Mouse (Mus musculus): ENCODE data around the gene Gm9376.

DNA sequence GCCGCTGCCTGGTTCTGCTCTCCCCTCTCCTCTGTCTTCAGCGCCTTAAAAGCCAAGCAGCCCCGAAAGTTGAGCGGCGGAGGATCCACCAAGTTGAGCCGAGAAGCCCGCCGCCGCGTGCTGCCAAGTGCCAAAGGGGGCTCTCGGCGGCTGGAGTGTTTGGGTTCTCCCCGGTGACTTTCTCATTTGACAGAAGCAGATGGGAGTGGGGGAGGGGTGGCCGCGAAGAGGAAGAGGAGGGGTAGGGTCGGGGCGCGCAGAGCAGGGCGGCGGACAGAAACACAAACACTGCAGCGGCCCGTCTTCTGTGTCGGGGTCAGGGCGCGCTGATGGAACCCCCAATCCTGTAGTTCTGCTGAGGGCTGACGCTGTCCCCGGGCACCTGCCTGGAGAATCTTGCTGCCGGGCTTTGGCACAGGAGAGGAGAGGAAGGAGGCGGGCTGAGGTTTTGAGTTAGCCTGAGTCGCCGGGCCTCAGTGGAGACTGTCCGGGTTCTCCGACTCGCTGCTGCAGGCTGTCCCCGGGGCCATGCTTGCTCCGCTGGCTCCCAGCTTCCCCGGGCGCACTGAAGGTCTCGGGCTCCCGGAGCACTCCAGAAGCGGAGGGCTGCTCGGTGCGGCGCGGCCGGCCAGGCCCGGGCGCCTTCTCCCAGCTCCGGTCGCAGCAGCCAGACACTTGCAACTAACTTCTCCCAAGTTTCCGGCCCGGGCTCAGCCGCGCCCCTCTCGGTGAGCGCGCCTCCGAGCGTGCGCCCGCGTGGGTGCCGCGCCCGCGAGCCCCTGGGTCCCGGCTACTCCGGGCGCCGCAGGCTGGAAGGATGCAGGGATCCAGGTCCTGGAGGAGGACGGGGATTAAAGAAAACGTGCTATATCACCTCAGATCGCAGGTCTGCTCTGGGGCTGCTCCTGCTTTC lies 30.5 kb upstream of the Gm9376 start:
- TF ChIP-seq CTCF (IDR thresholded peaks at IDR 0.05; ENCODE audit: low read depth, low read length) (no peak), POLR2A (IDR thresholded peaks at IDR 0.05; ENCODE audit: insufficient read depth, low read length) (no peak), EP300 (IDR thresholded peaks at IDR 0.05; ENCODE audit: insufficient read depth, low read depth, low read length) (no peak)
